ENCODE assay signal across 8 mouse cellular contexts in the genomic region with DNA sequence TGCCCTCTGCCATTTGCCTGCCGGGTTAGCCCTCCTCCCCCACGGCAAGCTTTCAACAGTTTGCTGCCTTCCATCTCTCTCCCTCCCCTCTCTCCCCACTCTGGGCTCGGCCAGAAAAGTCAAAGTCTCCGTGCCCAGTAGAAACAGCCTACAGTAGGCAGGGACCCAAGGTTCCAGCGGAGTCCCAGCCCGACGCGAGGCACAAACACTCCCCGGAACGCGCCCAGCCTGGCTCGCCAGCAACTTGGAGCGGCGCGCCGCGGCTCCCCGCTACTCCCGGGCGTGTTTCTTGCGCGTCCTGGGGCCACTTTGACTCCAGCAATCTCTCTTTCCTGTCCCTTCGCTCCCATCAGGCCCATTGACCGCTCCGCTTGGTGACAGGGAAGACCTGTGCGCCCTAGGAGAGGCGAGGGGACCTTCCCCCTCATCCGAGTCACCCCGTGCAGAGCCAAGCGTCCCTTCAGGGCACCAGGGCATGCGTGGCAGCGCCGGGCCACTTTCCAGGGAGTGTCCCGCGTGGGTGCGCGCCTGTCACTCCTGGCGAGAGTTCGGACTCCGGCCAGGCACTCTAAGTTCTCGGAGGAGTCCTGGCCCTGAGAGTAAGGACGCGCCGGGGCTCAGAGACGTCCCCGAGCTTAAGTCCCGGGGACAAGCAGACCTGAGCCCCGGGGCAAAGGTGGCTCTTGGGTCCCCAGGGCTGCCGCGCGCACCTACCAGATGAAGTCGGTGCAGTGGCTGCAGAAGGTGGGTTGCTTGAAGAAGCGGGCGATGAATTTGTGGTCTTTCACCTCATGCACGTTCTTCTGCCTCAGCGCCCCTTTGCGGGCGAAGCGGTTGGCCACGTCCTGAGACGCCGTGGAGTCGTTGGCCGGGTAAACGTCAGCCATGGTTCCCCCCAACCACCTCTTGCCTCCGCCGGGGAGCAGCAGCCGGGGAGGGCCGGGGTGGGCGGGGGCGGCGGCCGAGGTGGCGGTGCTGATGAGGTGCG. TPM values are rescaled to one million over a fixed set of nuclear protein-coding genes. Genes with fewer than 3 reads are reported as not detected.
DNase-seq lines count a peak whose midpoint lies in the region; ATAC-seq and TF ChIP-seq lines count a peak whose summit lies in the region.

A gene (plus strand): TSS at position 574 of the 988 bp plus-strand sequence.

- H3K4me3 ChIP-seq in intestine, postnatal 0 days (ENCODE audit: low read depth, low read length), result peak within 1 kb of the TSS; percentile 92
- H3K4me3 ChIP-seq in limb, embryonic 15.5 days, result peak within 1 kb of the TSS; percentile 77
- peak within 1 kb of the TSS; percentile 66 for H3K4me3 ChIP-seq in midbrain, embryonic 15.5 days

- ATAC-seq in intestine, postnatal 0 days, result peak; percentile 19; the same call in 1 of the 2 replicates
- ATAC-seq in limb, embryonic 15.5 days (ENCODE audit: insufficient number of reproducible peaks, low FRiP score, low TSS enrichment, low read depth), result peak; percentile 54
- ATAC-seq in midbrain, embryonic 15.5 days (replicated peaks), result peak; percentile 79

- H3K27ac ChIP-seq in intestine, postnatal 0 days (ENCODE audit: low read depth, low read length), result peak within 1 kb of the TSS; percentile 85
- peak within 1 kb of the TSS; percentile 86 for H3K27ac ChIP-seq in limb, embryonic 15.5 days
- H3K27ac ChIP-seq in midbrain, embryonic 15.5 days, result peak within 1 kb of the TSS; percentile 91

- no peaks in the 10 kb centered on the region for H3K9me3 ChIP-seq in intestine, postnatal 0 days (ENCODE audit: control insufficient read depth)
- H3K9me3 ChIP-seq in limb, embryonic 15.5 days, result no peaks in the 10 kb centered on the region
- H3K9me3 ChIP-seq in midbrain, embryonic 15.5 days, result no peaks in the 10 kb centered on the region

- no peaks in the 10 kb centered on the region for H3K27me3 ChIP-seq in intestine, postnatal 0 days (replicated peaks; ENCODE audit: control insufficient read depth, insufficient read depth, low read length)
- H3K27me3 ChIP-seq in limb, embryonic 15.5 days, result 0 out of 2 replicates have a peak, but pooled peaks cover 5% of the 10 kb centered on the region
- H3K27me3 ChIP-seq in midbrain, embryonic 15.5 days (replicated peaks), result no peaks in the 10 kb centered on the region
- no peaks in the 10 kb centered on the region for H3K27me3 ChIP-seq in splenic B cell, adult 2 months (ENCODE audit: control insufficient read depth, insufficient read depth, low read length, poor library complexity, severe bottlenecking)

- 0 out of 2 replicates have a peak, but pooled peaks cover 2% of the 10 kb centered on the region for H3K4me1 ChIP-seq in intestine, postnatal 0 days (replicated peaks; ENCODE audit: control insufficient read depth, insufficient read depth, low read length)
- peaks cover 18% of the 10 kb centered on the region for H3K4me1 ChIP-seq in limb, embryonic 15.5 days
- H3K4me1 ChIP-seq in midbrain, embryonic 15.5 days, result peaks cover 23% of the 10 kb centered on the region

- H3K4me2 ChIP-seq in intestine, postnatal 0 days (replicated peaks; ENCODE audit: low read depth), result peak within 1 kb of the TSS; percentile 94
- peak within 1 kb of the TSS; percentile 94 for H3K4me2 ChIP-seq in limb, embryonic 15.5 days
- H3K4me2 ChIP-seq in midbrain, embryonic 15.5 days, result peak within 1 kb of the TSS; percentile 98

- peak; percentile 29 for TF ChIP-seq CTCF in intestine, postnatal 0 days (IDR thresholded peaks at IDR 0.05; ENCODE audit: low read depth)

- DNase-seq in spleen, adult 12 weeks (ENCODE audit: low spot score), result peak; percentile 7
- DNase-seq in spleen, adult 18-20 months, result no peak
- peak; percentile 67 for DNase-seq in embryo, embryonic 10 days (ENCODE audit: low spot score)
- DNase-seq in heart, adult 11 months, result peak; percentile 97
- DNase-seq in splenic B cell, adult 2 months (ENCODE audit: low read depth, low spot score), result peak; percentile 28

- 0 out of 2 replicates have a peak, but pooled peaks cover 4% of the 10 kb centered on the region for H3K36me3 ChIP-seq in intestine, postnatal 0 days (ENCODE audit: control insufficient read depth, insufficient read depth)
- H3K36me3 ChIP-seq in limb, embryonic 15.5 days, result 0 out of 2 replicates have a peak, but pooled peaks cover 3% of the 10 kb centered on the region
- H3K36me3 ChIP-seq in midbrain, embryonic 15.5 days (replicated peaks), result no peaks in the 10 kb centered on the region
- no peaks in the 10 kb centered on the region; the same call in 1 of the 2 replicates for H3K36me3 ChIP-seq in splenic B cell, adult 2 months (ENCODE audit: control insufficient read depth, insufficient read depth, low read length, poor library complexity, severe bottlenecking)

- WGBS in intestine, postnatal 0 days, result under 1% methylated on average over 74 of the region's 75 CpGs
- under 1% methylated on average over 72 of the region's 75 CpGs for WGBS in limb, embryonic 15.5 days
- whole genome bisulfite sequencing in midbrain, embryonic 15.5 days, result under 1% methylated on average over 73 of the region's 75 CpGs

- peak within 1 kb of the TSS; percentile 78 for H3K9ac ChIP-seq in intestine, postnatal 0 days (ENCODE audit: low read depth, low read length)
- peak within 1 kb of the TSS; percentile 72 for H3K9ac ChIP-seq in limb, embryonic 15.5 days
- H3K9ac ChIP-seq in midbrain, embryonic 15.5 days, result peak within 1 kb of the TSS; percentile 84

RNA-seq across cellular contexts. Expression of the gene that starts here (rescaled TPM):
- 0.77 and 0.94 TPM in 2 replicates for polyA plus RNA-seq in intestine, postnatal 0 days (2015; fragmentation: Nextera tagmentation; extraction: Ambion mirVana)
- polyA plus RNA-seq in limb, embryonic 15.5 days (2015; fragmentation: Nextera tagmentation; extraction: Ambion mirVana), result 0.40 and 2.0 TPM in 2 replicates
- 0.28 and 2.5 TPM in 2 replicates for polyA plus RNA-seq in midbrain, embryonic 15.5 days (2015; fragmentation: Nextera tagmentation; extraction: Ambion mirVana)

Comparison
In these comparisons a context has a peak if more than half of its experiments do, and no peak if none do; other contexts are left out.
1. DNase-seq: peak in spleen, adult 12 weeks (single experiment), embryo, embryonic 10 days (single experiment), heart, adult 11 months (single experiment) and splenic B cell, adult 2 months (single experiment); none in spleen, adult 18-20 months (0 of 2).
2. Peak in ATAC-seq, H3K4me3 ChIP-seq, H3K27ac ChIP-seq, H3K9ac ChIP-seq and H3K4me2 ChIP-seq in intestine, postnatal 0 days; RNA of the gene not detected or under 1 TPM.
3. ATAC-seq: peak in every context shown above with its lines; median percentile 79 in midbrain, embryonic 15.5 days; 54 in limb, embryonic 15.5 days; 19 in intestine, postnatal 0 days.
4. Peak in every context shown above with its lines, with median percentiles within 50 percentile points of each other: H3K27ac ChIP-seq, H3K4me2 ChIP-seq, H3K4me3 ChIP-seq and H3K9ac ChIP-seq.